In the genomic region with DNA sequence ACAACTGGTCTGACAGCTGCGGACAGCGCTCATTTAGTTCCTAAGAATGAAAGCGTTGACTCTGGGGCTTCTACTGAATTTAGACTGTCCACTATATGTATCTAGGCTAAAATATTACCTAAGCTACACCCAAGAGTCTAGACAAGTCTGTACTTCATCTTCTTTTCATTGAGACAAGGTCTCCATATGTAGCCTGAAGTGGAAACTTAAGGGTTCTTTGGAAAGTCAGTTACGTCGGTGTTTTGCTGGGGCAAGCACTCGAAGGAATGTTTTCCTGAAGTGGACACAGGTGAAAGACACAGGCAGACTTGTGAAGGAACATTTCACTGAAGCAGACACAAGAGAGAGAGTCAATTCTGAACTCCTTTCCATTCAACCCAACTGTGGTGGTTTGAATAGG, we compare ENCODE assay signal across 21 mouse cellular contexts.
"Had no signal": no experiment of that assay in that cellular context is flagged by ENCODE, and none has a peak within 500 bp of the region (broad histone marks: within the 10 kb centered on the region; RNA-seq: fewer than 3 reads in every experiment).

No protein-coding gene starts in this region.

- H3K4me3 ChIP-seq: intestine, embryonic 15.5 days; limb, embryonic 12.5 days; limb, embryonic 15.5 days; liver, embryonic 12.5 days; liver, embryonic 15.5 days; midbrain, embryonic 12.5 days; myocyte; neural tube, embryonic 13.5 days had no signal

- H3K27ac ChIP-seq: intestine, embryonic 15.5 days; limb, embryonic 12.5 days; liver, embryonic 12.5 days; liver, embryonic 15.5 days; macrophage; midbrain, embryonic 12.5 days; neural tube, embryonic 13.5 days had no signal

- H3K27me3 ChIP-seq: intestine, embryonic 15.5 days; limb, embryonic 12.5 days; limb, embryonic 15.5 days; liver, embryonic 12.5 days; liver, embryonic 15.5 days; midbrain, embryonic 12.5 days; neural tube, embryonic 13.5 days had no signal

- DNase-seq: kidney, adult 11 months; kidney, adult 8-10 months; kidney, postnatal 14 days; kidney, postnatal 4 days; left cerebral cortex, postnatal 4 days; lung, adult 18-20 months; retina, postnatal 1 day; right cerebral cortex, postnatal 25 days; spleen, adult 18-20 months; thymus, adult 18-20 months; thymus, postnatal 36 days had no signal

- H3K9ac ChIP-seq: intestine, embryonic 15.5 days; limb, embryonic 12.5 days; limb, embryonic 15.5 days; liver, embryonic 12.5 days; liver, embryonic 15.5 days; midbrain, embryonic 12.5 days; neural tube, embryonic 13.5 days had no signal

- ATAC-seq: intestine, embryonic 15.5 days; liver, embryonic 12.5 days; midbrain, embryonic 16.5 days had no signal

- H3K4me1 ChIP-seq: intestine, embryonic 15.5 days; neural tube, embryonic 13.5 days had no signal

- H3K4me2 ChIP-seq: intestine, embryonic 15.5 days; limb, embryonic 12.5 days; limb, embryonic 15.5 days; liver, embryonic 12.5 days; liver, embryonic 15.5 days; midbrain, embryonic 12.5 days; neural tube, embryonic 13.5 days had no signal

- H3K36me3 ChIP-seq: intestine, embryonic 15.5 days; limb, embryonic 12.5 days; limb, embryonic 15.5 days; midbrain, embryonic 12.5 days; neural tube, embryonic 13.5 days had no signal

- H3K9me3 ChIP-seq: intestine, embryonic 15.5 days; limb, embryonic 12.5 days; limb, embryonic 15.5 days; liver, embryonic 12.5 days; liver, embryonic 15.5 days; midbrain, embryonic 12.5 days; neural tube, embryonic 13.5 days had no signal
